Mouse (Mus musculus): ENCODE results near the gene Mapk8ip1. TPM values are rescaled to one million over a fixed set of nuclear protein-coding genes. Genes with fewer than 3 reads are reported as not detected.
"Not testable (repeated sequence)": the region's sequence is repeated elsewhere in the genome, so short reads cannot be mapped to it uniquely, and the experiment has no call there.

Gene Mapk8ip1
- total and polyA plus RNA-seq, 2 experiments from 2014 or later = 150 to 225 TPM

DNA sequence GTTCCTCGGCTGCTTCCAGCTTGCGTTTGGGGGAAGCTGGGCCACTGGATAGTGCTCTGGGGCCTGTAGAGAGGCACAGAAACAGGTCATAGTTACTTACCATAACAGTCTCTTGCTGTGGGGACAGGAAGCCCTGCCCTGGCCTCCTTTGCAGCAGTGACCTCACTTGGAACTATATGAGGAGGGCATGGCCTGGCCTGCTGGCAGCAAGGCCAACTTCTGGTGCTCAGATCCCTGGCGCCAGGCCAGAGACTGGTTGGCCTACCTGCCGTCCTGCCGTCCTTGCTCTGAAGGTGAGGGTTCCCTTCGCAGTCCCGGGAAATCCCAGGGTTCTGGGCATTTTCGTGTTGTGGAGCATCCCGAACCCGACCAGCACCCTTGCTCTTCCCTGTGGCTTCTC is 10.6 kb upstream of the Mapk8ip1 start:
- DNase-seq (no peak), ATAC-seq (no peak)
- Histone ChIP-seq H3K4me3 (ENCODE audit: low read depth, low read length) (no peak overlapping the region), H3K27ac (ENCODE audit: low read depth, low read length) (no peak overlapping the region), H3K4me1 (ENCODE audit: insufficient read depth) (no peaks in the 10 kb centered on the region), H3K9me3 (ENCODE audit: low read length) (no peaks in the 10 kb centered on the region), H3K36me3 (ENCODE audit: insufficient read depth) (peaks cover 92% of the 10 kb centered on the region), H3K4me2 (ENCODE audit: low read depth) (no peak overlapping the region), H3K27me3 (ENCODE audit: insufficient read depth, low read length) (no peaks in the 10 kb centered on the region), H3K9ac (no peak overlapping the region)
- no peak for TF ChIP-seq CTCF (IDR thresholded peaks at IDR 0.05; ENCODE audit: low read depth)
- WGBS = 93% methylated on average over 10 of the region's 10 CpGs

DNA sequence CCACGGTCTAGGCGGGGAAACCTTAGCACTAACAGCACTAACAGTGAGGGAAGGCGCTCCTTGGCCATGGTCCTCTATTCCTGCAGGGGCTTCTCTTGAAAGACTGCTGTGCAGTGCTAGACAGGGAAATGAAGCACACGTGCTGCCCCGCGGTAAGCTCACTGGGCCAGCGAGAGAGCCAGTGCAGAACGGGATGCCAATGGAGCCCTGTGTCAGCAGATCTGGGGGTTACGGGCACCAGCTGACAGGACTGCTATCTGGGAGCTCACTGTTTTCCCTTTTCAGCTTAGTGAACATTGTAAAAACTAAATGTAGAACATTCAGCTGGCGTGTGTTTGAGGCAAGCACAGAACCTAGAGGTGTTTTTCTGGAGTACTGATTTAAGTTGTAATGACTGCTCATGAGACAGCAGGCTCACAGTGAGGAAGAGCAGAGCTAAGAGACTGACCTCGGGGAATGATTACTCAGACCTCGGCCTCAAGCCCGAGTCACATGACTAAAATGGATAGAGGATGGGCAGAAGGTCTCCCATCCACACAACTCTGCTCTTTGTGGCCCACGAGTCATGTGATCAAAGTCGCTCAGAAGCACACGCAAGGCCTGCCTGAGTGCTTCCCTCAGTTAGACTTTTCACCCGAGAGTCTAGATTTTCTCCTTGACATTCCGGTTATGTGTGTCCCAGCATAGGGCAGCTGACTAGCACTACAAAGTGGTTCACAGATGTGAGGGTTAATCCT is 7.4 kb upstream of the Mapk8ip1 start:
- Histone ChIP-seq H3K4me3 (ENCODE audit: low read depth, low read length) (no peak overlapping the region), H3K27me3 (ENCODE audit: insufficient read depth, low read length) (no peaks in the 10 kb centered on the region), H3K27ac (ENCODE audit: low read depth, low read length) (no peak overlapping the region), H3K9ac (no peak overlapping the region), H3K36me3 (ENCODE audit: insufficient read depth) (peaks cover 92% of the 10 kb centered on the region), H3K4me2 (ENCODE audit: low read depth) (no peak overlapping the region), H3K4me1 (ENCODE audit: insufficient read depth) (no peaks in the 10 kb centered on the region), H3K9me3 (ENCODE audit: low read length) (no peaks in the 10 kb centered on the region)
- no peak for TF ChIP-seq CTCF (IDR thresholded peaks at IDR 0.05; ENCODE audit: low read depth)
- ATAC-seq (no peak), DNase-seq (no peak)
- 90% methylated on average over 18 of the region's 18 CpGs for WGBS

DNA sequence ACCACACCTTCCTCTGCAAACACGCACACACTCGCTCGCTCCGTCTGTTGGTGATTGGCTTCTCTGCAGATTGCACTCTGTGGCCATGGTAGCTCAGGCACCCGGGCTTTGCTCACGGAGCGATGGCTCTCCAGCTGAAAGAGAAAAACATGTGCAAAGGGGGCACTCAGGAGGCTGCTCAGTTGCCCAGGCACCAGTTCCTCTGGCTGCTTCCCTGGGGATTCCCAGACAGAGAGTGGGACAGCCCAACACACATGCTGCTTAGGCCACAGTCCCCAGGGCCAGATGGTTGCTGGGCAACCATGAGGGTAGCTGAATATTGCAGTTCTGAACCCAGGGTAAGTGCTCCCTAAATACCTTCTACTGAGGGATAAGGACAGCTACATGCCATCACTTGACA is 4.6 kb upstream of the Mapk8ip1 start:
- H3K36me3 ChIP-seq (ENCODE audit: insufficient read depth) = peaks cover 69% of the 10 kb centered on the region
- WGBS = 85% methylated on average over 7 of the region's 7 CpGs

DNA sequence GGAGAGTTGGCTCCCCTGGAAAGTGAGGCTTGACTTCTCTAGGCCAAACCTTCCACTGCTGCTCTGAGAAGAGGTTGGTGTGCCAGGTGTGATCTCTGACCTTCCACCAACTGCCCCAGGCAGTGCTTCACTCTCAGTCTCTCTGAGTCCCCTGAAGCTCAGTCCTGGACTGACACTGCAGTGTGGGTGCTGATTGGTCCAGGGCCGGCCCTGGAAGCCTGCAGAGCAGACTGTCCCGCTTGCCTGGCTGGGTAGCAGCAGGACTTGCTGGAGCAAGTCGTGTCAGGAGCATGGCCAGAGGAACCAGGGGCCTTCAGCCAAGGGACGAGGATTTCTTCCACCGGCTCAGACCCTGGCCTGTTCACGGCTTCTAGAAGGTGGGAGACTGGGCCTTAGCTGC is 3.7 kb upstream of the Mapk8ip1 start:
- WGBS = 88% methylated on average over 6 of the region's 6 CpGs
- peaks cover 60% of the 10 kb centered on the region for H3K36me3 ChIP-seq (ENCODE audit: insufficient read depth)
- ATAC-seq = no peak

More for the DNA sequence above, 4.6 kb upstream of the Mapk8ip1 start:
- no peak overlapping the region for H3K4me3 ChIP-seq (ENCODE audit: low read depth, low read length)
- H3K9me3 ChIP-seq (ENCODE audit: low read length) = no peaks in the 10 kb centered on the region
- no peaks in the 10 kb centered on the region for H3K4me1 ChIP-seq (ENCODE audit: insufficient read depth)
- no peak for TF ChIP-seq CTCF (IDR thresholded peaks at IDR 0.05; ENCODE audit: low read depth)
- no peak overlapping the region for H3K4me2 ChIP-seq (ENCODE audit: low read depth)
- no peak overlapping the region for H3K9ac ChIP-seq
- ATAC-seq = no peak
- H3K27ac ChIP-seq (ENCODE audit: low read depth, low read length) = no peak overlapping the region
- no peaks in the 10 kb centered on the region for H3K27me3 ChIP-seq (ENCODE audit: insufficient read depth, low read length)
- DNase-seq = no peak

DNA sequence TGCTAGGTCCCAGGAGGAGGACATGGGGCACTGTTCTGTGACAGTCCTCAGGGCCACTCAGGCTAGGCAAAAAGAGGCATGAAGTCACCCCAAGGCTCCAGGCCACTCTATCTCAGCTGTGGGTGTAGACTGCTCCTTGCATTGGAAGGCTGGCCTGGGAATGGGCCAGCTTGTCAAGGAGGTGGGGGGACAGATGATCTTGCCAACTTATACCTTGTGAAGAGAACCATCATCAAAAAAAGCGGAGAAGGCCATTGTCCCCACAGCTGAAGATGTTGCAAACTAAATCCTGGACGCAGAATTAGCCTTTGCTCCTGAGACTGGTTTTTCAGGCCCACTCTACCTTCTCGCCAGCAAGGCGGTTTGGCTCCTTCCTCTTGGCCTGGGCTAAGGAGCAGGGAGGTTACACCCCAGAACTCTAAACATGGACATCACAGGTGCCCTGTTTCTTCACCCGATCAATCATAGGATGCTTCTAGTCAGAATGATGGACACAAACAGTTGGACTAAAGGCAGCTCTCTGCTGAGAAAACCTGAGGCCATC is 2.8 kb upstream of the Mapk8ip1 start:
- no peak overlapping the region for H3K27ac ChIP-seq (ENCODE audit: low read depth, low read length)
- H3K36me3 ChIP-seq (ENCODE audit: insufficient read depth) = peaks cover 51% of the 10 kb centered on the region
- no peak overlapping the region for H3K9ac ChIP-seq
- DNase-seq (no peak), ATAC-seq (no peak)
- 95% methylated on average over 5 of the region's 5 CpGs for WGBS
- H3K4me3 ChIP-seq (ENCODE audit: low read depth, low read length) = no peak overlapping the region
- H3K4me2 ChIP-seq (ENCODE audit: low read depth) = no peak overlapping the region
- TF ChIP-seq CTCF (IDR thresholded peaks at IDR 0.05; ENCODE audit: low read depth) = no peak
- no peaks in the 10 kb centered on the region for H3K9me3 ChIP-seq (ENCODE audit: low read length)
- peaks cover 8% of the 10 kb centered on the region; the same call in 1 of the 2 replicates for H3K4me1 ChIP-seq (ENCODE audit: insufficient read depth)
- H3K27me3 ChIP-seq (ENCODE audit: insufficient read depth, low read length) = no peaks in the 10 kb centered on the region

More for the DNA sequence above, 3.7 kb upstream of the Mapk8ip1 start:
- H3K4me3 ChIP-seq (ENCODE audit: low read depth, low read length) = no peak overlapping the region
- no peak overlapping the region for H3K4me2 ChIP-seq (ENCODE audit: low read depth)
- H3K27ac ChIP-seq (ENCODE audit: low read depth, low read length) = no peak overlapping the region
- H3K4me1 ChIP-seq (ENCODE audit: insufficient read depth) = no peaks in the 10 kb centered on the region
- no peak for DNase-seq
- H3K9me3 ChIP-seq (ENCODE audit: low read length) = no peaks in the 10 kb centered on the region
- no peak overlapping the region for H3K9ac ChIP-seq
- no peak for TF ChIP-seq CTCF (IDR thresholded peaks at IDR 0.05; ENCODE audit: low read depth)
- H3K27me3 ChIP-seq (ENCODE audit: insufficient read depth, low read length) = no peaks in the 10 kb centered on the region

DNA sequence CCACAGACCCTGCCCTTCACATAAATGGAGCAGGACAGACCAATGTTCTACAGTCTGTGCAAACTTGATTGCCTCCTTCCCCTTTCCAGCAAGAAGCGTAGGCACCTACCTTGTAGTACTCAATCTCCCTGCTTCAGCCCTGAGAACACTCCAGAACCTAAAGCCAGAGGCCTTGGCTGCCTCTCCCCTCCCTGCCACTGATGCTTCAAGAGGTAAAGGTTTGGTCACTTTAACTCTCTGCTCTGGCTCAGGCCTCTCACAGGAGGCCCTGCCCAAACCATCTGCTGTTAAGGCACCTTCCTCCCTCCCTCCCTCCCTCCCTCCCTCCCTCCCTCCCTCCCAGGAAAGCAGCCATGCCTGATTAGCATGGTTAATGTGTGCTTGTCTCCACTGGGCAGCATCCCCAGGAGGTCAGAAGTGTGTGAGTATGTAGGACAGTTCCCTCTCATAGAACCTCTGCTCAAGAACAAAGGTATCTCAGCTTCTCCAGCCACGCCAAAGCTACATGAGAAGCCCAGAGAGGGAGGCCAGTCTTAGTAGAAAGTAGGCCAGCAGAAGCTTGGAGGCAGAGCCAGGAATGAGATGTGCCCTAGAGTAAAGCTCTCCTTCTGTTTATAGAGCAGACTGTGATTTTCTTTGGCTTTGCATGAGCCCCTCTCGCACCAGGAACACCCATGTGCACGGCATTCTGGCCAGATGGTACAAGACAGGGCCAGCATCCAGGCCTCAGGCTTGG is 1.7 kb upstream of the Mapk8ip1 start:
- no peak overlapping the region for H3K9ac ChIP-seq
- H3K27me3 ChIP-seq (ENCODE audit: insufficient read depth, low read length) = no peaks in the 10 kb centered on the region
- peaks cover 40% of the 10 kb centered on the region for H3K36me3 ChIP-seq (ENCODE audit: insufficient read depth)
- peak overlapping the region; percentile 59 for H3K27ac ChIP-seq (ENCODE audit: low read depth, low read length)
- ATAC-seq (peak; percentile 17; the same call in 1 of the 2 replicates), DNase-seq (no peak)
- no peaks in the 10 kb centered on the region for H3K9me3 ChIP-seq (ENCODE audit: low read length)
- H3K4me3 ChIP-seq (ENCODE audit: low read depth, low read length) = no peak overlapping the region
- no peak for TF ChIP-seq CTCF (IDR thresholded peaks at IDR 0.05; ENCODE audit: low read depth)
- 62% methylated on average over 4 of the region's 4 CpGs for WGBS
- peaks cover 9% of the 10 kb centered on the region for H3K4me1 ChIP-seq (ENCODE audit: insufficient read depth)
- H3K4me2 ChIP-seq (ENCODE audit: low read depth) = no peak overlapping the region

DNA sequence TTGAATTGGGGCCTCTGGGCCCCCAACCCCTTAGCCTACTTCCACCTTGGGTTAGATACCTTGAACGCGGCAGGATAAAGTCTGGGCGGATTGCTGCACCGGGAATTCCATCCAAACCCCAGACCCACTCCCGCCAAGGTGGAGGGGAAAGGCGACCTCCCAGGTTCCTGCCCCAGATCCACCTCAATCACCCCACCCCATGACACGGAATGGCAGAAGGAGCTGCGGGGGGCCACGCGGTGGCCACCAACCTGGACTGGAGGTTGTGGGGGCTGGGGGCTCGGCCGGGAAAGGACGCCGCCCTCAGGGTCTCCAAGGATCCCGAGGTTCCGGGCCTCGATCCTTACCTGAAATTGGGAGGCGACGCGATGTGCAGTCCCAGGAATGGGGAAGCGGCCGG is 381 bp downstream of the Mapk8ip1 start:
- ATAC-seq = peak; percentile 14
- Histone ChIP-seq H3K4me3 (ENCODE audit: low read depth, low read length) (peak overlapping the region; percentile 76), H3K4me1 (ENCODE audit: insufficient read depth) (peaks cover 9% of the 10 kb centered on the region), H3K4me2 (ENCODE audit: low read depth) (peak overlapping the region; percentile 80), H3K9me3 (ENCODE audit: low read length) (no peaks in the 10 kb centered on the region), H3K27ac (ENCODE audit: low read depth, low read length) (peak overlapping the region; percentile 77), H3K36me3 (ENCODE audit: insufficient read depth) (peaks cover 24% of the 10 kb centered on the region), H3K9ac (peak overlapping the region; percentile 93), H3K27me3 (ENCODE audit: insufficient read depth, low read length) (no peaks in the 10 kb centered on the region)
- under 1% methylated on average over 22 of the region's 22 CpGs for WGBS
- peak; percentile 56 for DNase-seq
- no peak for TF ChIP-seq CTCF (IDR thresholded peaks at IDR 0.05; ENCODE audit: low read depth)

DNA sequence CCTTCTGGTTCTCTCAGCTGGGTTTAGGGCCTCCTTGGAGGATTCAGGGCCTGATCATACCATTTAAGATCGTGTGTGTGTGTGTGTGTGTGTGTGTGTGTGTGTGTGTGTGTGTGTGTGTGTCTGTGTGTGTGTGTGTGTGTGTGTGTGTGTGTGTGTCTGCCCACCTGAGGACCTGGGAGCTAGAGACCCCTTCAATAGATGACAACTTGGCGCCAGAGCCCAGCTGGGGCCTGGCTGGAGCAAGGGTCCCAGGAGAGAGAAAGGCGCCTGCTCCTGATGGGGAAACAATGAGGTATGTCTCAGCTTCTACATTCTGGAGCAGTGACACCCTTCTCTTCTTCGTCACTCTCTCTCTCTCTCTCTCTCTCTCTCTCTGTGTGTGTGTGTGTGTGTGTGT is 1.2 kb downstream of the Mapk8ip1 start:
- H3K9me3 ChIP-seq (ENCODE audit: low read length); H3K27ac ChIP-seq (ENCODE audit: low read depth, low read length); ATAC-seq; H3K9ac ChIP-seq; DNase-seq; H3K27me3 ChIP-seq (ENCODE audit: insufficient read depth, low read length); H3K4me1 ChIP-seq (ENCODE audit: insufficient read depth): not testable (repeated sequence)
- 39% methylated on average over 4 of the region's 4 CpGs for WGBS
- peak overlapping the region; percentile 76 for H3K4me3 ChIP-seq (ENCODE audit: low read depth, low read length)
- peaks cover 16% of the 10 kb centered on the region for H3K36me3 ChIP-seq (ENCODE audit: insufficient read depth)
- peak overlapping the region; percentile 80 for H3K4me2 ChIP-seq (ENCODE audit: low read depth)
